Mouse (Mus musculus) forelimb bud, embryonic 11.5 days (tissue): ENCODE results near the gene Gng5.
A peak's percentile ranks its signal among the peaks of the same experiment; 100 is the strongest.

Experiments
- DNase-seq: peaks from one replicate; pipeline ENCODE4 v3.0.0-alpha.2; 2012; ENCODE audit warnings: low read depth, low spot score

The Gng5 gene

GRCm38 (mm10) chr3:146499431-146500002 is at the start of gene Gng5, which contains the start of gene Spata1:
Gene Gng5 (plus strand): TSS chr3:146499807.
Gene Spata1 (minus strand): TSS chr3:146499753.
- DNase-seq = peak; percentile 87

- DNase-seq = peak; percentile 91
Measured at GRCm38 (mm10) chr3:146450371-146450841, 49.2 kb upstream of the Gng5 start.

GRCm38 (mm10) chr3:146451375-146451774 is 48.2 kb upstream of the Gng5 start:
- DNase-seq = no peak

GRCm38 (mm10) chr3:146462939-146463338 is 36.7 kb upstream of the Gng5 start:
- DNase-seq = no peak

GRCm38 (mm10) chr3:146469226-146469625 is 30.4 kb upstream of the Gng5 start:
- no peak for DNase-seq

- DNase-seq = no peak
Measured at GRCm38 (mm10) chr3:146472657-146473056, 26.9 kb upstream of the Gng5 start.

GRCm38 (mm10) chr3:146473741-146474140 is 25.9 kb upstream of the Gng5 start:
- no peak for DNase-seq

- DNase-seq = no peak
Measured at GRCm38 (mm10) chr3:146474428-146474827, 25.2 kb upstream of the Gng5 start.

GRCm38 (mm10) chr3:146482044-146482443 is 17.6 kb upstream of the Gng5 start:
- no peak for DNase-seq

- DNase-seq = no peak
Measured at GRCm38 (mm10) chr3:146486464-146486863, 13.1 kb upstream of the Gng5 start.

- no peak for DNase-seq
Measured at GRCm38 (mm10) chr3:146494941-146495340, 4.7 kb upstream of the Gng5 start.

GRCm38 (mm10) chr3:146498989-146499388 is 618 bp upstream of the Gng5 start:
- DNase-seq = peak; percentile 32

- peak; percentile 53 for DNase-seq
Measured at GRCm38 (mm10) chr3:146500003-146500809, 599 bp downstream of the Gng5 start.

- DNase-seq = no peak
Measured at GRCm38 (mm10) chr3:146500810-146501201, 1.2 kb downstream of the Gng5 start.

- DNase-seq = no peak
Measured at GRCm38 (mm10) chr3:146501601-146502123, 2.1 kb downstream of the Gng5 start.

GRCm38 (mm10) chr3:146506711-146507110 is 7.1 kb downstream of the Gng5 start:
- DNase-seq = no peak

GRCm38 (mm10) chr3:146520226-146520797 is 20.7 kb downstream of the Gng5 start:
- no peak for DNase-seq

GRCm38 (mm10) chr3:146520798-146521651 is 21.4 kb downstream of the Gng5 start, which contains the start of gene Rpf1:
Gene Rpf1 (minus strand): TSS chr3:146521429.
- DNase-seq = peak; percentile 92

GRCm38 (mm10) chr3:146521652-146522020 is 22.0 kb downstream of the Gng5 start:
- no peak for DNase-seq

GRCm38 (mm10) chr3:146528335-146528734 is 28.7 kb downstream of the Gng5 start:
- DNase-seq = no peak

- DNase-seq = no peak
Measured at GRCm38 (mm10) chr3:146534986-146535385, 35.4 kb downstream of the Gng5 start.
